Mouse (Mus musculus): ENCODE results near the gene Bicd2.

Gene Bicd2

DNA sequence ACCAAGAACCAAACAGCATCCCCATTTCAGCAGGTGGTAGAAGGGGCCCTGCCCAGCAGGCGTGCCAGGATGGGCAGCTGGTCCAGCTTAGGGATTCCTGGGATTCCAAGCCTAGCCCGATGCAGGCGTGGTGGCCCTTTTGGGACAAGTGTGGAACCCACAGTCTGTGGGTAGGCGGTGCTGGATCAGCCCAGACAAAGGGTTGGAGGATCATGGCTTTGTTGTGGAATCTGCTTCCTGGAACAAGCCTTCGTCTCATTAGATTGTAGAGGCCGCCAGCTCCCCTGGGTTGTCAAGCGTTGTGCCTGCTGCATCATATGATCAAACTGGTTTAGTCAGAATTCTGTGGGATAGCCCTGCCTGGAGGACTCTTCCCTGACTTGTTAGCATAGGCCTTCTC, 21.0 kb downstream of the Bicd2 start:
- DNase-seq = no peak

DNA sequence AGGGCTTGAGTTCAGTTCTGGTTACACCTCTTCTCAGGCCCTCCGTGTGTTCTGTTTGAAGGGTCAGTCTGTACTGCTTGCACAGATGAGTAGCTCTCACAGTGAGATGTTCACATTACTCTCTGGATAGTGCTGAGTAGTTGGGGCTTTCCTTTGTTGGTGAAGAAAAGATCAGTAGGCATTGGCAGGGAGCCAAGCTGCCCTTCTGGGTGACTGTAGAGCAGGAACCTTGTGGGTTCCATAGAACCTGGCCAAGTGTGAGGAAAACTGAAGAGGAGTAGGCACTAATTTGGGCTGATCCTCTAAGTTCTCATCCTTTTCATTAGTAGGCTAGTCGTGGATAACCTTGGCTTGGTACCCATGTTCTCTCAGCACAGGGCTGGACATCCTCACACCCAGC, 21.4 kb downstream of the Bicd2 start:
- DNase-seq = peak; percentile 23 to 77

DNA sequence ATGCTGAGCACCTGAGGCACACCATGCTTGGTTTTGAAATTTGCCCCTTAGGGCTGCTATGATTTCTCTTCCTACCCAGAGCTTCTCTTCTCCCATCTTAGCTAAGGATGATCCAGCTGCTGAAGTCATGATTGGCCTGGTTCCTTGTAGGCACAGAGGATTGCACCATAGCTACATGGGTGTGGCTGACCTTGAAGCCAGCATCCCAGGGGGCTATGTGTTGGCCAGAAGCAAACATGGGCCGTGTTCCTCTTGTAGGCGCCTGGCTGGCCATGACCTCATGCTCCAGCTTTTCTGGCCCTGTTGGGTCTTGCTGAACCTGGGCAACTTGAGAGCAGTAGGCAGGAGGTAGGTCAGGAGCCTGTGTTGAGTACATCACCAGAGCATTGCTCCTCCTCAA, 23.3 kb downstream of the Bicd2 start:
- DNase-seq = peak in 1 of 2 experiments; percentile 46

DNA sequence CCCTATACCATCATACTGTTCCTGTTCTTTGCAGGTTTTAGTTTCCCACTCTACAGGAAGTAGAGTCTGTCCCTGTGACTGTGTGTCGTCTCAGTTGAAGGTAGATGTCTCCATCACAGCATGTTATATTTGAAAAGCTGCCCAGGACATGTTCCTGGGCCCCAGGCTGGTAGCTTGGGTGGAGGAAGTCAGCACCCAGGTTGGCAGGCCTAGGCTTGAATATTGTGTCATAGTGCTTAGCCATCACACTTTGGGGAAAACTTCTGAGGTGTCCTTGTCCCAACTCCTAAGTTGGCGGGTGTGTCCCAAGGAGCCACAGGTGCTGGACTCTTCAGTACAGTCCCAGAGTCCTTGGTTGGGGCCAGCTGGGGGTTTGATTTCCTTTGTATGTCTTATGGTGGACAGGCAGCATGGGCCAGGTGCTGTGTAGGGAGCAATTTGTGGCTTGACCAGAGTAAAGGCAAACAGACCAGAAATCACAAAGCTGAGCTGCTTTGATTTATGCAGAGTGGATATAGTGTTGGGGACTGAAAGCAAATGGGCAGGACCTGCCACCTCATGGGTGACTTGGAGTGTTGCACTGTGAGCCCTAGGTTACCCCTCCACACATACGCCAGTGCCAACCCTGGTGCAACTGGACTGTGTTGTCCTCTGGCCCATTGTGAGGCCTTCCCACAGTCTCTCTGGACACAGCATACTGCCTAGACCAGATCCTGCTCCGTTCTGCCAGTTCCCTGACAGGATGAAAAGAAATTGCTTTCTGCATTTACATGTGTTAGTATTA, 26.5 kb downstream of the Bicd2 start:
- DNase-seq = no peak

DNA sequence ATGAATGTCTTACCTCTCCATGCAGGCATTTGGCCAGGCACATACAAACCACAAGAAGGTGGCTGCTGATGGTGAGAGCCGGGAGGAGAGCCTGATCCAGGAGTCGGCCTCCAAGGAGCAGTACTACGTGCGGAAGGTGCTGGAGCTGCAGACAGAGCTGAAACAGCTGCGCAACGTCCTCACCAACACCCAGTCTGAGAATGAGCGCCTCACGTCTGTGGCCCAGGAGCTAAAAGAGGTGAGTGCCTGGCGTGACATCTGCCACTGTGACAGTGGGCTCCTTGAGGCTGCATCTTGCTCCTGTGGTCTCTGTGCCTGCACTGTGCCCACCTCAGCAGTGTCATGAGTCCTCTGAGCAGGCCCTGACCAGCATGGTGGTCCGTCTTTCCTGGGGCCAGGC, 28.0 kb downstream of the Bicd2 start:
- DNase-seq = no peak

DNA sequence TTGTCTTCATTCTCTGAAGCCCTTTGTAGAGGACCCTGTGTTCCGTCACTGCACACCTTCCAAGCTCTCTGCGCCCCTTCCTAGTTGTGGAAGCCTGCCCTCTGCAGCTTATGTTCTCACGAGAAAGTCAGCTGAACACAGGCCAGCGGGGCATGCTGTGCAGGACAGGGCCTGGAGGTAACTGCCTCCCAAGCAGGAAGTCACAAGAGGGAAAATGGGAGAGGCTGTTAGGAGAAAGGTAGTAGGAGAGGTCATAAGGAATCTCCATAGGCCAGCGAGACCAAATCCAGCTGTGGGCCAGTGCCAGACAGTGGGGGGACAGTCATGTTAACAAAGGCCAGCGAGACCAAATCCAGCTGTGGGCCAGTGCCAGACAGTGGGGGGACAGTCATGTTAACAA, 28.8 kb downstream of the Bicd2 start:
- DNase-seq = peak; percentile 31 to 41

DNA sequence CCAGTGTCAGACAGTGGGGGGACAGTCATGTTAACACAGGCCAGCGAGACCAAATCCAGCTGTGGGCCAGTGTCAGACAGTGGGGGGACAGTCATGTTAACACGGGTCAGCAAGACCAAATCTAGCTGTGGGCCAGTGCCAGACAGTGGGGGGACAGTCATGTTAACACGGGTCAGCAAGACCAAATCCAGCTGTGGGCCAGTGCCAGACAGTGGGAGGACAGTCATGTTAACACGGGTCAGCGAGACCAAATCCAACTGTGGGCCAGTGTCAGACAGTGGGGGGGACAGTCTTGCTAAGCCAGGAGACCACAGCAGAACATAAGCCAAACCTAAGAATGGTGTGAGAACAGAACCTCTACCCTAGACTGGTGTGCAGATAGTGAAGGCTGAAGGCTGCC, 29.5 kb downstream of the Bicd2 start:
- peak in 1 of 2 experiments; percentile 17 for DNase-seq

DNA sequence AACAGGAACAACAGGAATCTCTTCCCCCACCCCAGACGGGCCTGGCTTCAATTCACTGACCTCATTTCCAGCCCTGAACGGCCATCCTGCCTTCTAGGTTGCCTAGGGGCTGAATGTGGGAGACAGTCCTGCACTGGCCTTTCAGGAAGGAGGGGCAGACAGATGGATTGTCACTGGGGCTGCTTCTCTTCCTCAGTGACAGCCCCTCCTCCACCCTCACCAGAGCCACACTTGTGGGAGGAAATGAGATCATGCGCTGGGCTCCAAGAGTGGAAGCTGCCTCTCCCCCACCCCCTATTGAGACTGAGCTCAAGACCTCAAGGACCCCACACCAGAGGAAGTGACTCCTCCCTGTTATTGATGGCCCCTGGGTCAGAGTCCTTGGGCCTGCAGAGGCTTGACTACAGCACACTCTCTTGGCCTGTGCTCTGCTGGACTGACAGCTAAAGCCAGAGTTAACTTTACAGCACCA, 30.1 kb downstream of the Bicd2 start:
- DNase-seq = peak; percentile 84 to 93

DNA sequence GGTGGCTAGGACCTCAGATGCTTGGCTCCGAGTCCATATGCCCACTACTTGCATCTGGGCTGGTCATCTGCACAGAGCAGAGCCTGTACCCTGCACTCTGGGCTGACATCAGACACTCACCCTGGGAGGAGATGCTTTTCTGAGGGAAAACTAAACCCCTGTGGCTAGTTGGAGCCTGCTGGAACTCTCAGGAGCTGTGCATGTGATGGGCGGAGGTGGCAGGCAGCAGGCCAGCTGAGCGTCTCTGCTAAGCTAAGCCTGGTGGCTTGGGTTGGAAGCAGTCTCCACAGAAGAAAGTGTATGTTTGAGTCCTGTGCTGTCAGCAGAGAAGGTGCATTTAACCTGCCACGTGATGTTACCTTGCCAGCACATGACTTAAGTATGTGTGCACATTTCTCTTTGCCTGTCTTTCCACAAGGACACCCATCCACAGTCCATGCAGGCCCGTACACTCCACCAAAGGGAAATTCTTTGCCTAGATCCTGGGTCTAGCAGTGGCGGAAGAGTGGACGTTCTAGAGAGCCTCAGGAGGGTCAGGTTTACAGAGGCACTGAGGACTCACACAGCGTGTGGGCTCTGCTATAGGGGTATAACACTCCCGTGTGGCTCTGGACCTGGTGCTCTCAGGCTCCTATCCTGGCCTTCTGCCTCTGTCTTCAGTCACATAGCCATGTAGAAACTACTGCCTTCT, 31.1 kb downstream of the Bicd2 start:
- DNase-seq = peak; percentile 15 to 43

DNA sequence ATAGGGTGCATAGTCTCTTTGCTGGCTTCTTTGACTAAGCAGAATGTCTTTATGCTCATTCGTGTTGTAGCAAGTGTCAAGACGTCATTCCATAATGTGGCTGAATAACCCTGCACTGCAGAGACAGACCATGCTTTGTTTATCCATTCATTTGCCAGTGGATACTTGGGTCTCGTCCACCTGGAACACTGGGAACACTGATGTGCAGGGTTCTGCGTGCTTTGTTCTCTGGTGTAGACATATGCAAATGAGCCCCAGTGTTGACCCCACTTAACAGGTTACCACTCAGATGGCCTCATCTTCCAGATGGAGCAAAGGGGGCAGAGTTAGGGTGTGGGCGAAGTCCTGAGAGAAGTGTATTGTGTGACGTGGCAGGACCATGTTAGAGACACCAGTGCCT, 32.9 kb downstream of the Bicd2 start:
- DNase-seq = no peak

DNA sequence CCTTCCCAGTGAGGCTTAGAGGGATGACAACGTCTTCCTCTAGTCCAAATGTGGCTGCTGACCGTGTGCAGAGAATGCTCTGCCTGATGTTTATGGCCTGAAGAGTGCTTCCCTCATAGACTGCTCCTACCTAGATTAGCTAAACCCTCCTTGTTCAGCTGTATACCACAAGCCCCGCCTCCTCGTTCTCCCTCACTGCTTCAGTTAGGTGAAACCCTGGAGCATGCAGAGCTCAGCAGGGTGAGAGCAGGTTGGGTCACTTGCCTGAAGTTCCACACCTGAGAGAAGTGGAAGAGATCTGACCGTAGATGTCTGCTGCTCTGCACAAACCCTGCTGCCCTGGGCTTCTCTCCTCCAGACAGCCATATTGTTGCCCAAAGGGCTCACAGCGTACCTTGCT, 33.3 kb downstream of the Bicd2 start:
- peak; percentile 52 to 65 for DNase-seq

DNA sequence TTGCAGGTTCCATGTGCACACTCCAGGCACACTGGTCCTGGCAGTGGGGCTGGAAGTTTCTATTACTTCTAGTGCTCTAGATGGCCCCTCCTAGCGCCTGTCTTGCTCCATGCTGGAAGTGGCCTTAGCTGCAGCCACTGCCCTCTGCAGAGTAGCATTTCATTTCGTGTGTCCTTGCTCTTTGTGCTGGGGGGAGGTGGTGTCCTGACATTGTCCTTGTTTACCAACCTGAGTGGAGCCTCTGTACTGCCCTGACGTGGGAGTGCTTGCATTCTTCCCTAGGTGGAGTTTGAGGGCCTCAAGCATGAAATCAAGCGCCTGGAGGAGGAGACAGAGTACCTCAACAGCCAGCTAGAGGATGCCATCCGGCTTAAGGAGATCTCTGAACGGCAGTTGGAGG, 36.2 kb downstream of the Bicd2 start:
- DNase-seq = no peak

DNA sequence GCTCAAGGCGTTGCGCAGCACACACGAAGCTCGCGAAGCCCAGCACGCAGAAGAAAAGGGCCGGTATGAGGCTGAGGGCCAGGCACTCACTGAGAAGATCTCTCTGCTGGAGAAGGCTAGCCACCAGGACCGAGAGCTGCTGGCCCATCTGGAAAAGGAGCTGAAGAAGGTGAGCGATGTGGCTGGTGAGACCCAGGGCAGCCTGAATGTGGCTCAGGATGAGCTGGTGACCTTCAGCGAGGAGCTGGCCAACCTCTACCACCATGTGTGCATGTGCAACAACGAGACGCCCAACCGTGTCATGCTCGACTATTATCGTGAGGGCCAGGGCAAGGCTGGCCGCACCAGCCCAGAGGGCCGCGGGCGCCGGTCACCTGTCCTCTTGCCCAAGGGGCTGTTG, 37.9 kb downstream of the Bicd2 start:
- no peak for DNase-seq

DNA sequence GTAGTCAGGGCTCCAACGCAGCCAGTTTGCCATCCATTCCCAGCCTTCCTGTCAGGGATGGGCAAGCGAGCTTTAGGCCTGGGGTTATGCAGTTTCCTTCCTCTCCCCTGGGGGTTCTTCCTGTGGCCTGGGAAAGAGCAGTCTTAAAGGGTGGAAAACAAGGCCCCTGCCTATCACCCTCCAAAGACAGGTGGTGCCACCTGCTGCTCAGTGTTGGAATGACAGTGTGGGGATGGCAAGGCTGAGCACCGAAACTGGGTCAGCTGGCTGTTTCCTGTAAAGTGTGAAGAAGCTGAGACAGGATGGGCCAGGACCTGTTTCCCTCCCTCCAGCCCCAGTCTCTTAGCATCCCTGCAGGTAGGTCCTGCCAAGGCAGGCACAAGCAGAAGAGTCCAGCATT, 39.8 kb downstream of the Bicd2 start:
- peak; percentile 82 to 96 for DNase-seq

DNA sequence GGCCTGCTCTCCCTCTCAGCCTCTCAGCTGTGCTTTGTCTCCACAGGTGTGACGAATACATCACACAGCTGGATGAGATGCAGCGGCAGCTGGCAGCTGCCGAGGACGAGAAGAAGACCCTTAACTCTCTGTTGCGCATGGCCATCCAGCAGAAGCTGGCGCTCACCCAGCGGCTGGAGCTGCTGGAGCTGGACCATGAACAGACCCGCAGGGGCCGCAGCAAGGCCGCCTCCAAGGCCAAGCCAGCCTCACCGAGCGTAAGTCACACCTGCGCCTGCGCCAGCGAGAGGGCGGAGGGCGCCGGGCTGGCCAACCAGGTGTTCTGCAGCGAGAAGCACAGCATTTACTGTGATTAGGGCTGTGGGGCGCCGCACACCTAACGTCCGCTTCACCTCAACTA, 41.6 kb downstream of the Bicd2 start:
- no peak for DNase-seq

DNA sequence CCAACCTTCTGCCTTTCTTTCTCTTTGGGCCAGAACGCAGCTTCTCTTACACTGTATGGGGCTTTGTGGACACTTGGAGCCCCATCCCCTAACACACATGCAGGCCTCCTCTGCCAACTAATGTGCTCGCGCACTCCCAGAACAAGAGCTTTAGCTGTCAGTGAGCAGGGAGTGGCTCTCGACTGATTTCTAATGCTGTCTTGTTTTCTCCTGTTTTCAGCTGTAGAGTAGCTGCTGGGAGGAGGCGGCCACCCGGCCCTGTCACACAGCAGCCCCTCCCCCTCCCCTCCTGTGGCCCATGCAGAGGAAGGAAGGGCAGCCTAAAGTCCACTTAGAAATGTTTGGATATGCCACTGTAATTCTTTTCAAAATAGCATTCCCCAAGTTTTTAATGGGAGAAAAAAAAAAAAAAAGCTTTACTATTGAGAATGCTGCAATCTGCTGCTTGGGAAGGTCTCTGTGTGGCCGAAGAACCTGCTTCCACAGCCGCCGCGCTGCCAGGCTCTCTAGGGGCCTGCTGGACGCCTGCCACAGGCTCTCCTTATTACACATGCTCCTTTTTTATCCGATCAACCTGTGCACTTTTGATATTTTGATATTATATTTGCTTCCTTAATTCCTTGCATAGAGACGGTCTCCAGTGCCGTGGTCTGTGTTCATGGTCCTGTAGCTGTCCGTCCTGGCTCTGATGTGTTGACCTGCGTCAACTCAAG, 43.5 kb downstream of the Bicd2 start:
- DNase-seq = peak; percentile 59 to 80

DNA sequence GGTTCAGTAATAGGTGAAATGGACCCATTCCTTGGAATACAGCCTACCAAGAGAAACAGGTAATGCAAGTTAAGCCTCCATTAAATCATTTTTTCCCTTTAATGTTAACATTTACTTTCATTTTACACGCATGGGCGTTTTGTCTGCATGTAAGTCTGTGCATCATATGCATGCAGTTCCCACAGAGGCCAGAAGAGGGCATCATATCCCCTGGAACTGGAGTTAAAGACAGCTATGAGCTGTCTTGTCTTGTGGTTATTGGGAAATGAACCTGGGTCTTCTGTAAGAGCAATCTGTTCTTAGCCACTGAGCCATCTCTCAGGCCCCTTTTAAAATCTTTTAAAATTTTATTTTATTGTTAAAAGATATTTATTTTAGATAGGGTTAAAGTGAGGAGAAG, 50.0 kb downstream of the Bicd2 start:
- DNase-seq = peak in 1 of 2 experiments; percentile 50

DNA sequence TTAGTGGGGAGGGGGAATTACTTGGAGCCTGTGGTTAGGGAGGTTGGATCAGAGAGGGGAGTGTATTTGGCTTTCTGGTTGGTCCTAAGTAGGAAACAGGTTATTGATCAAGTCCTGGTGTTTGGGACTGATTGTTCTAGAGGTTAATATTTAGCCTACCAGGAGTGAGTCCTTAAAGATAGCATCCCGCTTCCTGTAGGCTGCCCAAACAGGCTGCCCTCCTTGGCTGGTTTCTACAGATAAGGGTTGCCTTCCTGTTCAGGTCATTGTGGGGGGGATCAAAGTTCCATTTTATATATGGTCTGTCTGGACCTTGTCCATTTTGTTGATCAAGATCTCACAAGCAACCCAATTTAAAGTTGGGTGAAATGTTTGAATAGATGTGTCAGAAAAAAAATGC, 52.2 kb downstream of the Bicd2 start:
- DNase-seq = no peak

DNA sequence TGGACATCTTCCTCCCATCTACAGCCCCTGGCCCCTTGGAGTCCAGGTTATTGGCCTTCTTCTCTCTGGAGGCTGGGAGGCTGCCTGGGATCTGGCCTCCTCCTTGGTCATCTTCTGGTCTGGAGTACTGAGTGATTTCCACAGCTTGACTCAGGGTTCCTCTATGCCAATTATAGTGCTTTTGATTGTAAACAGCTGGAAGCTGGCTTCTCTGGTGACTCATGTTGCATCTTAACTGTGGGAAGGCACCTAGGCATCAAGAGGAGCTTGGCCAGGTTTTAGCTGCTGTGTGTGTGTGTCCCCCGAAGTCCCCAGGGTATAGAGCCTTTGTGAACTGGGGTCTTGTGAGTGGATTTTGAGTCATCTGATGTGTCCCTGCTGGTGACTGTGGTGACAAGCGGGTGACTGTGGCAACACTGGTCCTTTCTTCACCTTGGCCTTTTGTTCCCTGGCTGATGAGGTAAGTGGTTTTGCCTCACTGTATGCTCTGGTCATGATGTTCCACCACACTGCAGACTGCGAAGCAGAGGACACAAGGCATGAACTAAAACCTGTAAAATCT, 53.6 kb downstream of the Bicd2 start:
- no peak for DNase-seq

DNA sequence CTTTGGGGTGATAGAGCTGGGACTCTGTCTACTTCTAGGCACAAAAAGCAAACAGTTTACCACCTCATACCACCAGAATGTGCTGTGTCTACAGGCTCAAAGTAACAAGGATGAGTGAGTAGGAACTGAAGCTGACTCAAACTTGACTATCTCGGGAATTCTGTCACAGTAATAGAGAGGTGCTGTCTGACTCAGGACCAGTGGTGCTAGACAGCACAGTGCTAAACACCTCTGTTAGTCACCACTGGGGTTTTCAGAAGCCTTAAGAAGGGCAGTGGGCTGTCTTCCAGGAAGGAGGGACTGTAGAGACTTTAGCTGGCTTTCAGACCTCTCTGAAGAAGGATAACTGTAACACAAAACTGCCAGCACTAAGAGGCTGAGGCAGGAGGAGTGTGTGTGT, 55.4 kb downstream of the Bicd2 start:
- DNase-seq = no peak

DNA sequence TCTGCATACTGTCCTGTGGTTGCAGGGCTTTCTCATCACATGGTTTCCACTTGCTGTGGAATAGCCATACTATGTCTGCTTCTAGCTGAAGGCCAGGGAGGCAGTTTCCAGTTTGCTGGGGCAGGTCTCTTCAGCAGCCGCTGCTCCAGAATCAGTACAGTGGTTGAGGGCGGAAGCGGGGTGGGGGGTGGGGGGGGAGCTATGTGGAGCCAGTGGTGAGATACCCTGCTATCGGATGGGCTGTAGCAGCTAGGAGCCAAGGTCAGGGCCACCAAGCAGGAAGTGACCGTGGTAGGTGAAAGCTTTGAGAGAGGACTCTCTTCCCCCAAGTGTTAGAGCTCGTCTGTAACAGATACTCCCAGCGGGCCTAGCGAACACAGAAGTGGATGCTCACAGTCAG, 56.8 kb downstream of the Bicd2 start:
- no peak for DNase-seq

DNA sequence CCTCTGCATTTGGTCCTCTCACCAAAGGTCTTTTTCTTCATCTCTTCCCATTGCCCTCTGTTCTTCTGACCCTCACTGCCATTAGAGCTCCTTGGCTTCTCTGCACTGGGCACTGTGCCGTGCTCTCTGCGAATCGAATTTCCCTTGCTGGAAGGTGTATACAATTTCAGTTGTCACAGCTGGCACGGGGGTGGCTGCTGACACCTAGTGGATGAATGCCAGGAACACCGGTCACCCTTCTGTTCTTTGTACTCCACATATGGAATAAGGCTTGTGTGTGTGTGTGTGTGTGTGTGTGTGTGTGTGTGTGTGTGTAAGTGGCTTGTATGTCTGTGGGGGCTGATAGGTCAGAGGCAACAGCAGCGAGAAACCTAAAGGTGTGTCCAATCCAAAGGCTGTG, 58.8 kb downstream of the Bicd2 start:
- DNase-seq = peak; percentile 29 to 54

DNA sequence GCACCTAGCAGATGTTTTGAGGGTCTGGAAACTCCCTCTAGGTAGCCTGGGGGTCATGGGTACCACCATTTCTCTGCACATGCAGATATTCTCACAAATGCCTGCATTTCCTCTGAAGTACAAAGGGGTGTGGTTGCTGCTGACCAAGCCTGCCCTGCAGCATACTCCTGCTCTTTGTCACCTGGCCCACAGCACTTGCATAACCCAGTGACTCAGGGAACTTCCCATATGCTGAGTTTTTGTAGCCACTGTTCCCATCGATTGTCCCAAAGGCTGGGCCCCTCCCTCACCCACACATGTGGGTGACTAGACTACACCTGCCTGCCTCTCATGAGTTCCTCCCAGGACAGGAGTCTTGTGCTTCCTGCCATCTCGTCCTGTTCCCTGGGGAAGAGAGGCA, 61.2 kb downstream of the Bicd2 start:
- DNase-seq = no peak
